Mouse (Mus musculus) stomach, postnatal 0 days (tissue): ENCODE data around the gene Smg6. TPM values are rescaled to one million over a fixed set of nuclear protein-coding genes. Genes with fewer than 3 reads are reported as not detected.

Source experiments
- ATAC-seq: fragments of 200-750 bp; cut with Nextera tagmentation; 2 replicates; pipeline ENCODE4 v1.8.0; 2017; ENCODE audit not compliant: low FRiP score, low TSS enrichment
- DNase-seq: peaks from one replicate; pipeline ENCODE4 v3.0.0-alpha.2; 2016; ENCODE audit warnings: low spot score
- H3K27ac ChIP-seq: fragments of 300-500 bp; sonication (generic); replicated peaks from 2 replicates; pipeline ENCODE4 v1.5.1; 2014; ENCODE audit warnings: mild to moderate bottlenecking, control low read depth
- H3K27me3 ChIP-seq: fragments of 300-500 bp; sonication (generic); 2 replicates; pipeline ENCODE4 v1.6.1; 2014; ENCODE audit warnings: low read length; ENCODE audit not compliant: control insufficient read depth, insufficient read depth
- H3K36me3 ChIP-seq: fragments of 300-500 bp; sonication (generic); 2 replicates; pipeline ENCODE4 v1.6.1; 2014; ENCODE audit warnings: low read length, mixed read lengths; ENCODE audit not compliant: control insufficient read depth, insufficient read depth
- H3K4me1 ChIP-seq: fragments of 300-500 bp; sonication (generic); replicated peaks from 2 replicates; pipeline ENCODE4 v1.6.1; 2014; ENCODE audit warnings: antibody characterized with exemption; ENCODE audit not compliant: control insufficient read depth, insufficient read depth
- H3K4me2 ChIP-seq: fragments of 300-500 bp; sonication (generic); replicated peaks from 2 replicates; pipeline ENCODE4 v1.6.1; 2014; ENCODE audit warnings: low read depth, mild to moderate bottlenecking, control low read depth, moderate library complexity
- H3K4me3 ChIP-seq: fragments of 300-500 bp; sonication (generic); 2 replicates; pipeline ENCODE4 v1.5.1; 2014; ENCODE audit warnings: low read depth, low read length, control low read depth
- H3K9ac ChIP-seq: fragments of 300-500 bp; sonication (generic); 2 replicates; pipeline ENCODE4 v1.6.1; 2014; ENCODE audit warnings: mild to moderate bottlenecking, low read length, control low read depth, mixed read lengths
- H3K9me3 ChIP-seq: fragments of 300-500 bp; sonication (generic); 2 replicates; pipeline ENCODE4 v1.6.1; 2016; ENCODE audit warnings: low read length; ENCODE audit not compliant: control insufficient read depth
- CTCF ChIP-seq: IDR thresholded peaks from 2 replicates; pipeline ENCODE4 v1.5.1; 2016; ENCODE audit warnings: antibody characterized with exemption, low read depth, mild to moderate bottlenecking, moderate library complexity
- EP300 ChIP-seq: optimal IDR thresholded peaks from 2 replicates; pipeline ENCODE3; 2016; ENCODE audit warnings: antibody characterized with exemption
- WGBS: fragments of 180-500 bp; shearing (Covaris S2); extraction: QIAGEN DNeasy Blood & Tissue Kit; methylation state at CpG from one replicate; pipeline ENCODE4 v1.1.7; 2014; 5-methylcytosine and 5-hydroxymethylcytosine counted together
- polyA plus RNA-seq: library from polyadenylated mRNA; unstranded; fragments of >200 nt; fragmentation: Nextera tagmentation; extraction: Ambion mirVana; gene quantifications from 2 replicates; pipeline ENCODE4 v1.2.1, GENCODE M21; 2015

Smg6 gene
- polyA plus RNA-seq, 1 experiment from 2014 or later, result 6.1 TPM

GRCm38 (mm10) chr11:74962846-74963407 lies 37.3 kb downstream of the Smg6 start:
- Histone ChIP-seq H3K9ac (no peak overlapping the region), H3K36me3 (no peaks in the 10 kb centered on the region), H3K4me1 (no peaks in the 10 kb centered on the region), H3K4me2 (no peak overlapping the region), H3K4me3 (no peak overlapping the region), H3K27me3 (no peaks in the 10 kb centered on the region), H3K9me3 (no peaks in the 10 kb centered on the region), H3K27ac (no peak overlapping the region)
- TF ChIP-seq CTCF (no peak), EP300 (no peak)
- ATAC-seq (no peak), DNase-seq (no peak)
- 52% methylated on average over 2 of the region's 2 CpGs for WGBS

- Histone ChIP-seq H3K27me3 (no peaks in the 10 kb centered on the region), H3K9me3 (no peaks in the 10 kb centered on the region), H3K9ac (no peak overlapping the region), H3K4me1 (no peaks in the 10 kb centered on the region), H3K4me2 (no peak overlapping the region), H3K36me3 (no peaks in the 10 kb centered on the region), H3K27ac (no peak overlapping the region), H3K4me3 (no peak overlapping the region)
- no peak for ATAC-seq
- TF ChIP-seq EP300, result no peak
- no peak for TF ChIP-seq CTCF
- DNase-seq, result no peak
- WGBS, result 56% methylated on average over 3 of the region's 3 CpGs
Observed at GRCm38 (mm10) chr11:74965516-74965915, 39.9 kb downstream of the Smg6 start.

- ATAC-seq (no peak), DNase-seq (no peak)
- Histone ChIP-seq H3K27ac (no peak overlapping the region), H3K36me3 (no peaks in the 10 kb centered on the region), H3K4me2 (no peak overlapping the region), H3K9me3 (no peaks in the 10 kb centered on the region), H3K27me3 (no peaks in the 10 kb centered on the region), H3K4me3 (no peak overlapping the region), H3K9ac (no peak overlapping the region), H3K4me1 (no peaks in the 10 kb centered on the region)
- TF ChIP-seq CTCF (no peak), EP300 (no peak)
- WGBS, result 61% methylated on average over 7 of the region's 7 CpGs
Observed at GRCm38 (mm10) chr11:74973290-74974157, 47.9 kb downstream of the Smg6 start.

GRCm38 (mm10) chr11:74974615-74975014 lies 49.0 kb downstream of the Smg6 start:
- H3K36me3 ChIP-seq, result no peaks in the 10 kb centered on the region
- no peak overlapping the region for H3K9ac ChIP-seq
- no peak for ATAC-seq
- H3K27ac ChIP-seq, result no peak overlapping the region
- no peaks in the 10 kb centered on the region for H3K27me3 ChIP-seq
- no peak overlapping the region for H3K4me2 ChIP-seq
- no peaks in the 10 kb centered on the region for H3K4me1 ChIP-seq
- no peak overlapping the region for H3K4me3 ChIP-seq
- TF ChIP-seq CTCF (no peak), EP300 (no peak)
- DNase-seq, result no peak
- no peaks in the 10 kb centered on the region for H3K9me3 ChIP-seq

GRCm38 (mm10) chr11:74976835-74977687 lies 51.4 kb downstream of the Smg6 start:
- H3K4me3 ChIP-seq, result no peak overlapping the region
- H3K9ac ChIP-seq, result no peak overlapping the region
- no peak overlapping the region for H3K4me2 ChIP-seq
- WGBS, result 85% methylated on average over 3 of the region's 3 CpGs
- H3K36me3 ChIP-seq, result no peaks in the 10 kb centered on the region
- H3K27ac ChIP-seq, result no peak overlapping the region
- no peak for TF ChIP-seq EP300
- no peak for TF ChIP-seq CTCF
- H3K27me3 ChIP-seq, result no peaks in the 10 kb centered on the region
- no peaks in the 10 kb centered on the region for H3K4me1 ChIP-seq
- ATAC-seq, result no peak
- DNase-seq, result no peak
- H3K9me3 ChIP-seq, result no peaks in the 10 kb centered on the region
